Mouse (Mus musculus): Measurements from ENCODE around the gene Rflna.
A peak's percentile ranks its signal among the peaks of the same experiment; 100 is the strongest.

The Rflna gene

GRCm38 (mm10) chr5:125052603-125053488 lies 49.8 kb downstream of the Rflna start:
- peak; percentile 32 to 47 for DNase-seq (ENCODE audit: low spot score in 2 of 2)

- no peak for DNase-seq (ENCODE audit: low spot score in 2 of 2)
These were observed 50.6 kb downstream of the Rflna start for GRCm38 (mm10) chr5:125053661-125054060.

DNA sequence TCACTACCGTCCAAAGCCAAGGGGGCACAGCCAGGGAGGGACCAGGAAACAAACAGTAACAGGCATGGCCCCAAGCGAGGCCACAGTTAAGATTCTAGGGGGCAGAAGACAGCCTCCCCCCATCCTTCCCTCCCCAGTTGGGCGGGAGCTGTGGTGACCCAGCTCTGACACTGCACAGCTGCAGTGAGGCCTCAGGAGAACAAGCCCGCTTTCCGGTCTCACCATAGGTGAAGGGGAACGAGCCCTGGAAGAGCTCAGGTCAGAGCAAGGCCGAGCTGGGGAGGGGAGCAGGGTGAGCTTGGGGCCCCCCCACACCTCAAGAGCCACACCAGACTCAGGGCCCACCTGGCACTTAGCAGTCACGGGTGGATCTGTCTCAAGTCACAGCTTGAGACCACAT lies 52.9 kb downstream of the Rflna start:
- no peak for DNase-seq (ENCODE audit: low spot score in 2 of 2)

- DNase-seq (ENCODE audit: low spot score in 2 of 2): no peak
These were observed 53.3 kb downstream of the Rflna start for GRCm38 (mm10) chr5:125056331-125056695.

DNA sequence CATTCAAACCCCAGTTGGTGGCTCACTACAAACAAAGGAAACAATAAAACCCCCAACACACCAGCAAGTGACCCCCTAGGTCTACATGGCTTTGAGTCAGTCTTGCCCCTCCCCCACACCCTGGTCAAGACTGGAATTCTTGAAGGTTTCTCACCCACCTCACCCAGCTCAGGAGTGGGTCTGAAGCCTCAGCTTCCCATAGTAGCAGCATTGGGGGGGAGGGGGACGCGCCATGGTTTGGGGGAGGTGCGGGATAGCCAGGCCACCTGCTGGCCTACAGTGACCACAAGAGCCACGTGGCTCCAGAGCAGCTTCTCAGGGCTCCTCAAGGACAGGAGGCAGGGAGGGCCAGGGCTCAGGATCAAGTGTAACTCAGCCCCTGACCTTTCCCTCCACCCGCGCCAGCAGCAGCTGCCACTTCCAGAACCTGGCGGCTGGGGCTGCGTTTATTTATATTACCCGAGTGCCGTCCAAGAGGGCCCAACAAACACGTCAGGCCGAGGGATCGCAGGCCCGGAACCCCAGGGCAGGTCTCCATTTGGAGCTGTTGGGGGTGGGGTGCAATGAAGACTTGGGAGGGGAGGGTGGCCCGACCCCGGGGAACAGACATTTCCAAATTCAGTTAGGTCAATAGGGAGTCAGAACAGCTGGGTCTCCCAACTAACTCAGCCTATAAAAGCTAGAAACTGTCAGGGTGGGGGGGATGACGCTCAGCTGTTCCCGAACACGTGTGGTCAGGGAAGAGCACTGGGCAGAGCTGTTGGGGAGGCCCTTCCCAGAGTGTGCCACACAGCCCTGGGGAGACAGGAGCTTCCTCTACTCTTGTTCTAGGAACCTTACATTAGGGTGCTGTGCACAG lies 53.9 kb downstream of the Rflna start:
- no peak for DNase-seq (ENCODE audit: low spot score in 2 of 2)

GRCm38 (mm10) chr5:125057555-125058266 lies 54.7 kb downstream of the Rflna start:
- peak in 1 of 2 experiments; percentile 51 for DNase-seq (ENCODE audit: low spot score in 2 of 2)

- DNase-seq (ENCODE audit: low spot score in 2 of 2): peak; percentile 70 to 75
These were observed 55.2 kb downstream of the Rflna start for GRCm38 (mm10) chr5:125058267-125058668.
